Mouse (Mus musculus): ENCODE data around the gene Tspan17.

DNA sequence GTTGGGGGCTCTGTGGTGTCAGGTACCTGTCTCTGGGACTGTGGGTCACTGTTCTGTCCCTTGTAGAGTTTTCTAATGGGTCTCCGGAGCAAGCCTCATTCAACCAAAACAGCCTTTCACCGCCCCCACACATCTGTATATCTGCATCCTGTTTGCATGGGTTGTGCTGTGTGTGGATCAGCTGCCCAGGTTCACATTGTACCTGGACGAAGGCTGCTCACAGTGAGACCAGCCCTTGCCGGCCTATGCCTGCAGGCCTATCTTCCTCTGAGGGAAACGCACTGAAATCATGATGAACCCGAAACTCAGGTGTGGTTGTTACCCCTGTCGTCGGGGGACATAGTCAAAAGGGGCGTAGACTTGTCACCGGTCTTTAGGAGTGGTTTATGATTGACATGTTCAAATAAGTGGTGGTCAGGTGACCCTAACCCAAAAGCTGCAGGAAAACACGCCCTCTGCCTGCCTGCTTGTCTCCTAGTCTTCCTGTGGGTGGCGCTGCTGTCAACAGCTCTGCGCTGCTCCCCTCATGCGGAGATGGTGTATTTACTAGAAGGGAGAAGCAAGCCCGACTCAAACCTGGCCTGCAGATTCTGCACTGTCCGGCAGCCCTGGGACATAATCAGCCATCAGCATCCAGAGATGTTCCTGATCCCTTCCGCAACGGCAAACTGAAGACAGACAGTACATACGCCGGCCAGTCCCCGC is 16.1 kb downstream of the Tspan17 start:
- TF ChIP-seq CTCF (IDR thresholded peaks at IDR 0.05; ENCODE audit: low read depth, low read length) (no peak), POLR2A (IDR thresholded peaks at IDR 0.05; ENCODE audit: borderline replicate concordance, low read depth, low read length) (no peak)
